Mouse (Mus musculus) urinary bladder, postnatal 4 days (tissue): ENCODE measurements at regions not wholly inside any gene's neighbourhood (a gene's known extent, or its start where the extent isn't known, plus 50 kb on each side); places are given as distances from the start of the nearest gene placed in this dataset.
"Not testable (repeated sequence)": the region's sequence is repeated elsewhere in the genome, so short reads cannot be mapped to it uniquely, and the experiment has no call there.

ENCODE experiments used
- DNase-seq, 2 experiments: peaks; one replicate each; pipeline ENCODE4 v3.0.0; 2021 to 2022; ENCODE audit warnings: low spot score in 2 of 2

DNA sequence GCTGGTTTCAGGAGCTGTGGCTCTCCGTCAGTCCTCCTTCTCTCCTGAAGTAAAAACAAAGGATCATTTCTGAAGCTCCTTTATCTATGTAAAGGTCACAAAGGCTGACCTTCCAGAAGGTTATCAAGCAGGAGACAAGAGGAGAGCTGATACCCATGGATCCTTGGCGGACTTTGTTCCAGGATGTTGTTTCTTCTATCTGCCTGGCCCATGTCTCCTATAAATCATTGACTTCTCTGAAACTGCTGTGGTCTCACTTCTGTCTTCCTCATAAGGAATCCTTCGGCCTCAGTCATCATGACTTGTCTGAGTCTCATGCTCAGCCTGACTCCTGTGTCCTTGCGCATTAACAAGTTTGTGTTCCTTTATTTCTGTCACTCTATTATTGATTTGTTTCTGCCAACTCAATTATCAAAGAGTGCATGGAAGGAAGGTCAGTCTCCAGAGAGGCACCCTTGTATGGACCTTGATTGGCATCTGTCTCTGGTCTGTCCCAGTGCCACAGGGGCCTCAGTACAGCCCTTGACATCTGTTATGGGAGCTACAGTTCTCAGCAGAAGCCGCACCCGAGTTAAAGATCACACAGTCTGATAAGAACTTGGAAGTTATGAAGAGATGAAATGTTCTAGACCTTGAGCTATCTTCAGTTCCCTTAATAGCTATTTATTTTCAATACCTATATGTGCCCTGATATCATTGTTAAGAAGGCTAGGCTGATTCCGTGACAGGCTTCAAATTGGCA, 53.2 kb upstream of the Dazl start:
- no peak for DNase-seq

DNA sequence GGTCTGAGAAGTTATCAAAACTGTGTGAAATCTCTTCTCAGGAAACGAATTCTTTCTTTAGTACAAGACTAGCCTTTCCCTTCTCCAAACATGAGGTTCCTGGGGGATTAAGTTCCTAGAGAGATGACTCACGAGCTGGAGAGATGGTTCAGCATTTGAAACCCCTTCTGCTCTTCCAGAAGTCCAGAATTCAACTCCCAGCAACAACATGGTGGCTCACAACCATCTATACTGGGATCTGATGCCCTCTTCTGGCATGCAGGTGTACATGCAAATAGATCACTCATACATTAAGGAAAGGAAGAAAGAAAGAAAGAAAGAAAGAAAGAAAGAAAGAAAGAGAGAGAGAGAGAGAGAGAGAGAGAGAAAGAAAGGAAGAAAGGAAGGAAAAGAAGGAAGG, 60.4 kb upstream of the Dazl start:
- DNase-seq: not testable (repeated sequence)

DNA sequence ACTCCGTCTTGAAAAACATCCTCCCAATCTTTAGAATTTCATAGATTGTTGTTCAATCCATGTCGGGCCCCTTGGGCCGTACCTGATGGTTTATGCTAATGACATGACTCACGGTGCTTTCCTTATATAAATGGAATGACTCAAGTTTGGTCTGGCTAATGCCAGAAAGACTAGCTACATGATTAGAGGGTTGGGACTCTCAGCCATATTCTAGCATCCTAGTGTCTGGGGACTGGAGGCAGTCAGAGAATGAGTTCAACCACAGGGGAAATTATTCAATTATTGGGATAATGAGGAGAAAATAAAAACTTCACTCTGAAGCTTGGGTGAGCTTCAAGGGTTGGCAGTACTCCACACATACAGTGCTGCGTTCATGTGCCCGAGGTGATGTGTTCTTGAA, 60.9 kb upstream of the Dazl start:
- no peak for DNase-seq

DNA sequence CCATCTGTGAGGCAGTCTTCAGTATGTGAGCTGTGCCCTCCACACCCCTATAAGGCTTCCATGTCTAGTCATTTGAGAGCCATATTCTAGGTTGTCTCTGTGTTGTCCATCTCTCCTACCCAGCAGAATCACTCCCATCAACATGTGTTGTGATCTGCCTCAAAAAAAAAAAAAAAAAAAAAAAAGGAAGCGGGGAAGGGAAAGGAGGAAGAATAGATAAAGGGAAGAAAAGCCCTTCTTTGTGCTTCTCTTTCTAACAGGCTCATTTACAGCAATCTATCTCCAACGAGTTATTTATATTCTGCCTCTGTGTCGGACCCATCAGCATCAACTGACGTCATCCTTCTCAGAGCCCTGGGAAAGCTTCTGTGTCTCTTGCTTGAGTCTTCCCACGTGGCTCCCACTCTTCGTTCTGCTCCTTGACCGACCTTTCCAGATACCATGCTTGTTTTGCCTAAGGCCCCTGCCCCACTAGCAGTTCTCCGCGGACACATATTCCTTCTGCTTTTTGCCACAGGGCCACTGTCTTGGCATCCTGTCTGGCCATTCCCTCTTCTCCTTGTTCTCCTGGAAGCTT, 68.3 kb upstream of the Dazl start:
- no peak for DNase-seq

DNA sequence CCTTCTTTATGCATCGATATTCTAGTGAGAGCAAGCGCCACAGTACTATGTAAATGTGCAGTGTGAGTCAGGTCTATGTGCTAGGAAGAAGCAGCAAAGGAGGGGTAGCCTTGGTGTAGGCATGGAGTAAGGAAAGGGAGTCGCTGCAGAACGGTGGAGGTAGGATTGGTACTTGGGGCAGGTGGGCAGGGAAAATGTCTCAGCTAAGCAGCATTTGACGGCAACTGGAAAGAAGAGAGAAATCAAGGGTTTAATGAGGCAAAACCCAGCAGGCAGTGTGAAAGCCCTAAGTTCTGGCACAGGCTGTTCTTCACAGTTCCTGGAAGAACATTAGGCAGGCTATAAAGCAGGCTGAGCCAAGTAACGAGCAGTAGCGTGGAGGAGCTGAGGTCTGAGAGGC, 72.0 kb upstream of the Dazl start:
- DNase-seq: no peak

DNA sequence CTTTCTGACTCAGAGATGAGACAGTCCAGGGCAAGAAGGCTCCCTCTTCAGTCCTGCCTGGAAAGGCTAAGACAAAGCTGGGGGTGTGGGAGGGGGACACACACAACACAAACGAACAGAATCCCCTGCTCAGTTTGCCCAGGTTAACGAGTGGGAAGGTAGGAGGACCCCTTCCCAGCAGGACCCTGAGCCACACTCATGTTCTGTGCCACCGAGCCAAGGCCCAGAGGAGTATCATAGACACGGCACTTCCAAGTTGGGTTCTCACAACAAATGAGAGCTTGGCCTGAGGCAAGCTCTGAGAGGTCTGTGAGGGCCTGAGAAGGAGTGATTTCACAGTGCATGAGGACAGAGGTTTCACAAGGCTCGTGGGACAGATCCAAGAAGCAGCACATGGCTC, 72.7 kb upstream of the Dazl start:
- DNase-seq: no peak

DNA sequence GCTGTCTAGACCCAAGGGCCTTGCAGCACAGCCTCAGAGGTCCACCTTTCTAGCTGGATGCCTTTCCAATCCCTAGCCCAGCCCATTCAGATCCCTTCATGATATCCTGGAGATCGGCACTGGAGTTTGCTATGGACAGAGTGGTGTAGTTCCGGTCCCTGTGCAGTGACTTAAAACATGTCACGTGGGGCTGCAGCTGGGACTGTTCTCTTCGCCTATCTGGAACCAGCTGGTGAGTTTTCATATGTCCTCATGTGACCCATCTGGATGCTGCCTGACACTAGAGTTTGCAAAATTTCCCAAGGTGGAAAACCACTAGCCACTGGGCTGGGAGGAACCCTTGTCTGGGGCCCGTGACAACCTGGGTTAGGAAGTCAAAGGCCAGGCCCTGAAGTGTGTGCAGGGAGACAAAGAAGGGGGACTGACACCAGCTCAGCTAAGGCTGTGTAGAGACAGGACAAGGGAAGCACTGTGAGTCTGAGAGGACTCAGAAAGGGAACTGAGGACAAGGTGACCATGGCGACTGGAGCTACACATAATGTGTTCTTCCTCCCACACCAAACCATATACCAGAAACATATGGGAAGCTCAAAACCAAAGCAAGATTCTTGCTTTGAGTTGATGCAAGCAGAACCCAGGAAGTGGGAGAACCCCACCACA, 75.9 kb upstream of the Dazl start:
- no peak for DNase-seq

DNA sequence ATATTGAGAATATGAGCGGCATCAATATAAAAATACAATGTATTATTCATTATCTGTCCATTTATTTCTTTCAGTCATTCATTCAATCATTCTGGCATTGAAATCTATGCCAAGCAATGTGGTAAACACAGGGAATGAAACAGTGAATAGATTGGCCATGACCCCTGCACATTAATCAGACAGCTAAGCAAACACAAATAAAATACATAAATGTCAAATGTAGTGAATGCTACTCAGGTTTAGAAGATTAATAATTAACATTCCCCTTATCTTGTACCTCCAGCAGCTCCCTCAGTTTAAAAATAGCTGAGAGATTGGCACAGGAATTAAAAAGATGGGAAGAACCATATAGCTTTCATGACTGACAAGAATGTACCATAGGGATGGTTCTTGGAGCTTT, 77.0 kb upstream of the Dazl start:
- DNase-seq: no peak

DNA sequence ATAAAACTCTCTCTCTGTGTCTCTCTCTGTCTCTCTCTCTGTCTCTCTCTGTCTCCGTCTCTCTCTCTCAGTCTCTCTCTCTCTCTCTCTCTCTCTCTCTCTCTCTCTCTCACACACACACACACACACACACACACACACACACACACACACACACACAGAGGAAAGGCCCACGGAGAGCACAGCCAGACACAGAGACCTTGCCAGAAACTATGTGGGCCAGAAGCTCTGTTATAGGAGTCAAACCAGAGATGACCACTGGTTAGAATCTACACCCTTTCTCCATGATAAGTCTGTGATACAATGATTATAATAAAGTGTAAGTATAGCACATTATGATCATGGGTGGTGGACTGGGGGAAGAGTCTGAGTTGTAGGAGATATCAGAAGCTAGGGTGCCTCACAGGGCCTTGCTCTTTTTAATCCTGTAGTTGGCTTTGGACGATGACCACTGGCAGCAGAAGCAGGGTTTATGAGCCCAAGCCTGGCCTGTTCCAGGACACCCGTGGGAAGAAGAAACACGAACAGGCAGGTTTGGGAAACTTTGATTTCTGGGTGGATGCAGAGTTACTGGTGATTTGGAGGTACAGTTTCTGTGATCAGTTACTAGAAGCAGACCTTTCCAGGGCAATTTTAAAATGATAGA, 80.2 kb upstream of the Dazl start:
- no peak for DNase-seq

DNA sequence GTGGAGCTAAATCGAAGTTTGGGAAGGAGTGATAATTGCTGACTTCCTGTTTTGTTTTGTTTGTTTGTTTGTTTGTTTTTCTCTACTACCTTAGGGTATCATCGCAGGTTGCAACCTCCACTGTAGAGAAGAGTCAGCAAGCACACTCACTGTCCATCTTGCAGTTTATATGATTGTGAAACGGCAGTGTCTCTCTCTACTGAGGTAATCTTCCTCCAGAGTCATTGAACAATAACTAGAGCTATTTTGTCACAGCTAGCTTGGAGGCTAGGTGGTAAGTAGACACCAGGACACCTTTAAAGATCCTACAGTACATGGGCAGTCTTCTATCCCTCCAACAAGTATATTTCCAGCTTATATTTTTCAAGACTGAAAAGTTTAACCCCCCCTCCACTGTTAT, 82.0 kb upstream of the Dazl start:
- no peak for DNase-seq

DNA sequence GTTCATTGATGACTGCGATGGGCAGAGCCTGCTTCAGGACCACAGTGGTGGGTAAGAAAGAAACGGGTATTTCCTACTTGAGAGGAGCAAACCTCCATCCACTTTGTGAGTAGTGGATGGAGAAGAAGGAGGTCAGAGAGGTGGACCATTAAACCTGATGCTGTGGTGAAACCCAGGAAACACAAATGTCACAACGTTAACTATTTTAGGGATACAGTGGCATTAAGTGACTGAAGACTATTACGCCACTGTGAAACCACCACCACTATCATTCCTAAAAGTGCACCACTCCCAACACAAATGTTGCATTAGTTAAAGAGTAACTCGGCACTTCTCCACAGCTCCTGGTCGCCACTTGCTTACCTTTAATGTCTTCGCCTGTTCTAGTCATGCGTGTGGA, 83.3 kb upstream of the Dazl start:
- no peak for DNase-seq

DNA sequence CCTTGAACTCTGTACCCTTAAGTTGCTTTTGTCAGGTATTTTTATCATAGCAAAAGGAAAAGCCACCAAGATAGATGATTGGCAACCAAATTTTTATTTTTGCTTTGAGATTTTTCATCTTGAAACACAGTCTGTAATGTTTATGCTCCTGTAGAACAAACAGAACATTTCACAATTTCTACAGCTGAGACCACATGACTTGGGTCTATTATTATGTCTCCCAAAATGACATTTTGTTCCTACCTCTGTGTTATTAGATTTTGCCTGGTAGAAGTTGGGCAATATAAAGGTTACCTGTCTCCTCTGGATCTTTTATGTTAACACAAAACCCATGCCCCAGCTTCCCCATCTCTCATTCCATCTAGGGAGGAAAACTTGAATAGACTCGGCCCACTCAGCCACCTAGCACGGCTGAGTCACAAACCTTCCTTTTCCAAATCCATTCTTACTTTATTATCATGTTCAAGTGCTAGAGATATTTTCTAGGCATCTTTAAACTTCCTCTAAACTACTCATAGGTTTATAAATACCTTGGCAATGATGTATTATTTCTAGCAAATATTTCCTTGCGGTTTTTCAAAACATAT, 84.8 kb upstream of the Dazl start:
- DNase-seq: no peak

DNA sequence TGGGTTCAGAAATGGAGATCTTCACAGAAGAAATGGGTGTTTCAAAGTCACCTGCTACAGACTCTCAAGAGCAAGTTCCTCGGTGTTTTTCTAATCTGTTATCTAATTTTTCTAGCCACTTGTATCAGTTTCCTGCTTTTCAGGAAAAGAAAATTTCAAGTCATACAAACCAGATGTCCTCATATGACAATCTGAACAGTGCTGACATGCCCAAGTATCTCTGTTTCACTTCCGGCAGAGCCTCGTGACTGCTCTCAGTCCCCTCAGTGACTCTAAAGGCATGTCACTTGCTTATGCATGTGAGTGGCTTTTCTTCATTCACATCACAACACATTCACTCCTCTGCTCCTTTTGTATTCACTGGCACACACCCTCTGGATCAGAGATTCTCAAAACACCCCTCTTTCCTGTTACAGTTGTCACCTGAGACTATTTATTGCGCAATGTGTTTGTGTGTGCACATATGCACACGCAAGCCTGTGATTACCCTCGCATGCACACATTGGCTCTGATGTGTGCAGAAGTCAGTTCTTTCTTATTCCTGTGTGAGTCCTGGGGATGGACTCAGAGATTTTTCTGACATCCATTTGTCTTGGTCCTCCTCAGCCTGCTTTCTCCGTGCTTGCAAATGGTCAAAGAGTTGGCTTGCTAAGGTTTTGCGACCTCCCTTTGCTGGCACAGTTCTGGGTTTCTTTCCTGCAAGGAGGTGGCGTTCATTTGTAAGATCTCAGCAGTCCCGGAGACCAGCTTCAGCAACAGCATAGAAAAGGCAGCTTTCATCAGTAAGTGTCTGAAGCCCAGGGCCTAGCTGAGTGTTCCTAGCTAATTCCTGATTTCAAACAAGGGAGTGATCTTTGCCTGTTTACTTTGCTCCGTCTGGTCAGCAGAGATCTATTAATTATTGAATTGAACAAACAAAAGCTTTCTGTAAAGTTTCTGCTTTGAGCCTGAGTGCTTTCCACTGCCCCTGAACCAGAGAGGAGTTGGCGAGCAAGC, 95.6 kb upstream of the Dazl start:
- no peak for DNase-seq

DNA sequence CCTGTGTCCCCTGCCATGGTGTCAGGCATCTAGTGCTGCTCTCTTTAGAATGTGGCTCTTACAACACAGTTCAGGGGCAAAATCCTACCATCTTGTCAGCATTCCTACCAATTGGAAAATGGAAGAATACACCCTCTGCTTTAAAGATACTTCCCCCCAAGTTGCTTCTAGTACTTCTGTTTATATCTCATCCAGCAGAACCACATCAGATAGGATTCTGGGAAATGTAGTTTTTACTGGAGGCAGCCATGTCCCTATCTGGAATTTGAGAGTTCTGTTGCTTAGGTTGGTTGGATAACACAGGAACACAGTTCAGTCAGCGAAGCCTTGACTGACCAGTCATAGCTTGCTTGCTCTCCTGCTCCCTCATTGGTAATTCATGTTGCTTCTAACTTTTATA, 96.7 kb upstream of the Dazl start:
- DNase-seq: no peak

DNA sequence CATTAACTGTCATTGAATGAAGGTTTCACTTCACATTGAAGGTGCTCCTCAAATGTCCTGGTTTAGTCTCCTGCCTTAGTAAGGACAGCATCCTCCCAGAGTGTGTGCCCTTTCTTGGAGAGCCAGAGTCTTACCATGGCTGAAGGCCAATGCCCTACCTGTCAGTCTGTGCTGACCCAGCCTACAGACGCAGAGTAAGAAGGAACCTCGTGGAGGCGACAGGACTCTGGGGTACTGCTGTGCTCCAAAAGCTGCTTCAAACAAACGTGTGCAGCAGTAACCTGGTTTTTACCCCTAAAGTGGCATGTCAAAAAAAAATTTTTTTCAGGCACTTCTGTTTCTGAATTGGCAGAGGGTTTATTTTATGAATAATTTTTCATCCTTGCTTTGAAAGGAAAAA, 97.8 kb upstream of the Dazl start:
- DNase-seq: no peak

DNA sequence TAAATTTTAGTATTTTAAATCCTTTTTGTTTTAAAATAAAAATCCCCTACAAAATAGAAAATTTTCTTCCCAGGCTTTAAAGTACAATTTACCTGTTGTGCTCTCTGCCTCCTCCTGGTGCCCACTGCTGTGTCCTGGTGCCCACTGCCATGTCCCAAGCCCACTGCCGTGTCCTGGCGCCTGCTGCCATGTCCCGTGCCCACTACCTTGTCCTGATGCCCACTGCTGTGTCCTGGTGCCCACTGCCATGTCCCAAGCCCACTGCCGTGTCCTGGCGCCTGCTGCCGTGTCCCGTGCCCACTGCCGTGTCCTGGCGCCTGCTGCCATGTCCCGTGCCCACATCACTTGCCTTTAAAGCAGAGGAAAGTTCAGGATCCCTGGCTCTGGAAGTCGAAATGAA, 98.6 kb upstream of the Dazl start:
- no peak for DNase-seq

DNA sequence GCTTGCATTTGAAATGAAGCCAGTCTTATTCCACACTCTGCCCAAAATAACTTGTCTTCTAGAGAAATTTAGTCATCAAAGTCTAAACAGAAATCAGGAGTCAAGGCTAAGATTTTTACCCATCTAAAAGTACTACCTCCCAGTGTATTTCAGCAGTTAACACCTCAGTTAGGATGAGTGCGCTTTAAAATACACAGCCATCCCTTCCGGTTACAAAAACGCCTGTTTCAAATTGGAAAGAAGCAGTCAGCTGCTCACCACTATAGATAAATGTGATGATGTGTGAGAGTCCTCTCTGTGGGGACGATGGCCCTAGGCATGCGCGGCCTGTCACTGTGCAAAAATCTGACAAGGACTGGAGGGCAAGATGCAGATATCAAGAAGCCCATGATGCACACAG, 99.0 kb upstream of the Dazl start:
- DNase-seq: no peak

DNA sequence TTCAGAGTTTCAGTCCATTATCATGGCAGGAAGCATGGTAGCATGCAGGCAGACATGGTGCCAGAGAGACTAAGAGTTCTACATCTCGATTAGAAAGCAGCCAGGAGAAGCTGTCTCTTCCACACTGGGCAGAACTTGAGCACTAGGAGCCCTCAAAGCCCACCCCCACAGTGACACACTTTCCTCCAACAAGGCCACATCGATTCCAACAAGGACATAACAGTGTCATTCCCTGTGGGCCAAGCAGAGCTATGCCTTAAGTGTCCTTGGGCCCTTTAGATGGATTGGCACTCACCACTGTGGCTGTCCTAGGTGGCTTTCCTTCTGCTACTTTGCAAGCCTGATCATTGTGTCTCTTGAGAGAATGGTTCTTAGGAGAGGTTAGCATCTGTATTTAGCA, 99.5 kb upstream of the Dazl start:
- no peak for DNase-seq

DNA sequence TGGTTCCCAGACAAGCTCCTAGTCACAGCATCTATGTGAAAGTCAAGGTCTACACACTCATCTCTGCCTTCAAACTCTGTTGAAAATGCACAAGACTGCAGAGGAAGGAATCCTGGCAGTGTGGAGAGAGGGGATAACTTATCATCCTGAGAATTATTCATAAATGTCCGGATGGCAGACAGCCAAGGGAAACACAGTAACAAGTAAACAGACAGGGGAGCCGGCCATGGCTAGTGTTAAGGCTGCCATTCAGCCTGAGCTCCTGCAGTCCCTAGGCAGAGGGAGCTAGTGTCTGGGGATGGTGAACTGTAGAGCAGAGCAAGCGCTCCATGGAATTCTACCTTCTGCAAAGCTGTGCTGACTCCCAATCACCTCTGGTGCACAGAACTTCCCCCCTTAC, 100.3 kb upstream of the Dazl start:
- no peak for DNase-seq

DNA sequence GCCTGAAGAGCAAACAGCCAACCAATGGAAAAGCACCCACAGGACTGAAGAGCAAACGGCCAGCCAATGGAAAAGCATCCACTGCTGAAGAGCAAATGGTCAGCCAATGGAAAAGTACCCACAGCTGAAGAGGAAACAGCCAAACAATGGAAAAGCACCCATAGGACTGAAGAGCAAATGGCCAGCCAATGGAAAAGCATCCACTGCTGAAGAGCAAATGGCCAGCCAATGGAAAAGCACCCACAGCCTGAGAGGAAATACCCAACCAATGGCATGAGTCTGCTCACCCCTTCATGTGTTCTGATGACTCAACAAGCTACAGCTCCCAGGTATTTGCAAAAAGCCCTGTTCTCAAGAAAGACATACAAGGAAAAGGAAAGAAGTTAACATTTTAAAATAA, 101.4 kb upstream of the Dazl start:
- DNase-seq: no peak

DNA sequence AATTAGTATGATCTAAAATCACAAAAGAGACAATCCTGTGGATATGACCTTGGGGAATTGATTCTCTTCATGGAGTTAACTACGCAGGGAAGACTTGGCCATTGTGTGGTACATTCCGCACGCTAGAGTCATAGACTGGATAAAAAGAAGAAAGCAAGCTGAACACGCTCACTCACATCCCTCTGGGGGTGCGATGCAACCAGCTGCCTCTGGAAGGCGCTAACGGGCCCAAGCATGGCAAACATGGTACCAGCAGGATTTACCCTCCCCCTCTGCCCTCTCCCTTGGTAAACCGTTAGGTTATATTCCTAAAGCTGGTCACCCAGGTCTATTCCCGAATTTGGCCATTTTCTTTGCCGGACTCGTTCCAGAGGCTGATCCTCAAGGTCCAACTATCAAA, 102.2 kb upstream of the Dazl start:
- no peak for DNase-seq
